Mouse (Mus musculus): Measurements from ENCODE around the gene Fam53b. TPM values are rescaled to one million over a fixed set of nuclear protein-coding genes. Genes with fewer than 3 reads are reported as not detected.

Gene Fam53b
- polyA plus RNA-seq, 1 experiment from 2014 or later = 17.4 TPM

DNA sequence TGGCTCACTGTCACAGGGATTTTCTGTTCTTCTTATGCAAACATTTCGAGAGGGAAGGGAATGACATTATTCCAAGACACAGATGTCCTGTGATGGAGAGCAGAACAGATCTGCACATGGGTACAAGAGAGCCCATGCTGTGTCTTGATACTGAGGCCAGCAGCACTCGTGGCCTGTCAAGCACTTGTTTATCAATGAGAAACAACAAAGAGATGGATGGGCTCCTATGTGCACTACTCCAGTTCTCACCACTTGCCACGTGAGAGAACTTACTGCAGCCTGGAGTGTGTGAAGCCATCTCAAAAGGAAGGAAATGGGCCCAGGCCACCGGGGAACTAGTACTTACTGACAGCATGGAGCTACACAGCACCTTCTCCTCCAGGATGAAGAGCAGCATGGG, 27.2 kb downstream of the Fam53b start:
- Histone ChIP-seq H3K9ac (ENCODE audit: low read length) (no peak overlapping the region), H3K4me3 (replicated peaks; ENCODE audit: low read length) (no peak overlapping the region), H3K4me1 (ENCODE audit: control insufficient read depth, insufficient read depth, low read length) (peaks cover 38% of the 10 kb centered on the region), H3K27me3 (ENCODE audit: control insufficient read depth, insufficient read depth, low read length) (no peaks in the 10 kb centered on the region), H3K36me3 (ENCODE audit: control insufficient read depth, insufficient read depth, low read length) (no peaks in the 10 kb centered on the region), H3K9me3 (replicated peaks; ENCODE audit: control insufficient read depth, low read length) (no peaks in the 10 kb centered on the region), H3K27ac (ENCODE audit: low read length) (peak overlapping the region; percentile 3), H3K4me2 (ENCODE audit: low read depth, low read length) (no peak overlapping the region)
- no peak; the same call in 1 of the 2 replicates for ATAC-seq (ENCODE audit: insufficient read depth, low FRiP score)
- 26% methylated on average over 4 of the region's 4 CpGs for WGBS

DNA sequence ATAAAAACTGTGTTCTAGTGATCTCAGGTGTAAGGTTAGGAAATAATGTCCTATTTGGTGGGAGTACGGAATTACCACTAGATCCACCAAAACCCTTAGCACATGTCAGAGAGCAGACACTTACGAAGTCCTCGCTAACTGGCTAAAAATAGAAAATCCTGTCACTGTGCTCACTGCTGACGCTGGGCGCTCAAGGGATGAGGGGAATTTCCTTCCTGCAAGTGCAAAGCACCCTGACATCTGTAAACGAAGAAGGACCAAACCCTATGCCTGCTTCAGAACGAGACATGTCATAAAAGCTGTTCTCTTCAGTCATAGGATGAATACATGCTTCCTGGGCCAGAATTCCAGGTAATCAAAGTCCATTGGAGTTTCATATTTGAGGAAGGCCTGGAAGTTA, 27.7 kb downstream of the Fam53b start:
- Histone ChIP-seq H3K27ac (ENCODE audit: low read length) (peak overlapping the region; percentile 5; the same call in 1 of the 2 replicates), H3K9ac (ENCODE audit: low read length) (no peak overlapping the region), H3K36me3 (ENCODE audit: control insufficient read depth, insufficient read depth, low read length) (no peaks in the 10 kb centered on the region), H3K4me2 (ENCODE audit: low read depth, low read length) (no peak overlapping the region), H3K4me3 (replicated peaks; ENCODE audit: low read length) (no peak overlapping the region), H3K27me3 (ENCODE audit: control insufficient read depth, insufficient read depth, low read length) (no peaks in the 10 kb centered on the region), H3K4me1 (ENCODE audit: control insufficient read depth, insufficient read depth, low read length) (peaks cover 42% of the 10 kb centered on the region), H3K9me3 (replicated peaks; ENCODE audit: control insufficient read depth, low read length) (no peaks in the 10 kb centered on the region)
- no peak for ATAC-seq (ENCODE audit: insufficient read depth, low FRiP score)
- 50% methylated on average over 7 of the region's 7 CpGs for WGBS

GRCm38 (mm10) chr7:132784101-132784500, 29.6 kb downstream of the Fam53b start:
- peaks cover 35% of the 10 kb centered on the region for H3K4me1 ChIP-seq (ENCODE audit: control insufficient read depth, insufficient read depth, low read length)
- H3K27ac ChIP-seq (ENCODE audit: low read length) = no peak overlapping the region

GRCm38 (mm10) chr7:132781850-132782249, 31.8 kb downstream of the Fam53b start:
- no peak for ATAC-seq (ENCODE audit: insufficient read depth, low FRiP score)
- no peak overlapping the region; the same call in 1 of the 2 replicates for H3K9ac ChIP-seq (ENCODE audit: low read length)
- no peak overlapping the region for H3K4me3 ChIP-seq (replicated peaks; ENCODE audit: low read length)
- no peak overlapping the region for H3K27ac ChIP-seq (ENCODE audit: low read length)
- WGBS = 52% methylated on average over 6 of the region's 6 CpGs
- no peaks in the 10 kb centered on the region for H3K9me3 ChIP-seq (replicated peaks; ENCODE audit: control insufficient read depth, low read length)
- H3K36me3 ChIP-seq (ENCODE audit: control insufficient read depth, insufficient read depth, low read length) = no peaks in the 10 kb centered on the region
- H3K4me1 ChIP-seq (ENCODE audit: control insufficient read depth, insufficient read depth, low read length) = peaks cover 29% of the 10 kb centered on the region
- H3K4me2 ChIP-seq (ENCODE audit: low read depth, low read length) = no peak overlapping the region
- no peaks in the 10 kb centered on the region for H3K27me3 ChIP-seq (ENCODE audit: control insufficient read depth, insufficient read depth, low read length)

More at GRCm38 (mm10) chr7:132784101-132784500, 29.6 kb downstream of the Fam53b start:
- no peak overlapping the region for H3K4me2 ChIP-seq (ENCODE audit: low read depth, low read length)
- no peak overlapping the region for H3K4me3 ChIP-seq (replicated peaks; ENCODE audit: low read length)
- no peaks in the 10 kb centered on the region for H3K27me3 ChIP-seq (ENCODE audit: control insufficient read depth, insufficient read depth, low read length)
- WGBS = 75% methylated on average over 5 of the region's 5 CpGs
- H3K9me3 ChIP-seq (replicated peaks; ENCODE audit: control insufficient read depth, low read length) = no peaks in the 10 kb centered on the region
- H3K9ac ChIP-seq (ENCODE audit: low read length) = no peak overlapping the region
- H3K36me3 ChIP-seq (ENCODE audit: control insufficient read depth, insufficient read depth, low read length) = no peaks in the 10 kb centered on the region
- ATAC-seq (ENCODE audit: insufficient read depth, low FRiP score) = no peak

- 33% methylated on average over 7 of the region's 7 CpGs for WGBS
- Histone ChIP-seq H3K4me3 (replicated peaks; ENCODE audit: low read length) (no peak overlapping the region), H3K27ac (ENCODE audit: low read length) (no peak overlapping the region), H3K9ac (ENCODE audit: low read length) (no peak overlapping the region), H3K4me1 (ENCODE audit: control insufficient read depth, insufficient read depth, low read length) (peaks cover 26% of the 10 kb centered on the region), H3K36me3 (ENCODE audit: control insufficient read depth, insufficient read depth, low read length) (no peaks in the 10 kb centered on the region), H3K27me3 (ENCODE audit: control insufficient read depth, insufficient read depth, low read length) (no peaks in the 10 kb centered on the region), H3K4me2 (ENCODE audit: low read depth, low read length) (no peak overlapping the region), H3K9me3 (replicated peaks; ENCODE audit: control insufficient read depth, low read length) (no peaks in the 10 kb centered on the region)
- ATAC-seq (ENCODE audit: insufficient read depth, low FRiP score) = 0 out of 2 replicates have a peak, but pooled peaks have one; percentile 28
Measured at GRCm38 (mm10) chr7:132781130-132781814, 32.4 kb downstream of the Fam53b start.

DNA sequence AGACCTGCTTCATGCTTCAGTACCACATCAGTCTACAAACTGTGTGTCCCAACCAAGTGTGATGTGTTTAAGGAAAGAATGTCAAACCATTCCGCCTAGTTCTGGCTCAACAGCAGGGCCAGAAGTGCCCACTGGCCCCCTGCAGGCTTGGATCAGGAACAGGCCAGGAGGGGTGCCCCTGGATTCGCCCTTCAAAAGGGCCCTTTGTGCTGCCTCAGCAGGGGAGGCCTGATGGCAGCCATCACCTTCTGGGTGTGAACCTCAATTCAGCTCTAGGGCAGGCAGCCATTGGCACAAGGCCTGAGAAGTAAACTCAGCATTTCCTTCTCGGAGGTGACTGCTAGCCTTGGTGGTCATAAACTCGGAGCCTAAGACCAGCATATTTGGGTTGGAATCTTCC, 33.1 kb downstream of the Fam53b start:
- H3K4me3 ChIP-seq (replicated peaks; ENCODE audit: low read length) = no peak overlapping the region
- H3K27me3 ChIP-seq (ENCODE audit: control insufficient read depth, insufficient read depth, low read length) = no peaks in the 10 kb centered on the region
- 50% methylated on average over 4 of the region's 4 CpGs for WGBS
- no peak overlapping the region for H3K9ac ChIP-seq (ENCODE audit: low read length)
- H3K9me3 ChIP-seq (replicated peaks; ENCODE audit: control insufficient read depth, low read length) = no peaks in the 10 kb centered on the region
- peak overlapping the region; percentile 36; the same call in 1 of the 2 replicates for H3K27ac ChIP-seq (ENCODE audit: low read length)
- H3K4me1 ChIP-seq (ENCODE audit: control insufficient read depth, insufficient read depth, low read length) = peaks cover 19% of the 10 kb centered on the region
- ATAC-seq (ENCODE audit: insufficient read depth, low FRiP score) = no peak
- H3K4me2 ChIP-seq (ENCODE audit: low read depth, low read length) = no peak overlapping the region
- no peaks in the 10 kb centered on the region for H3K36me3 ChIP-seq (ENCODE audit: control insufficient read depth, insufficient read depth, low read length)

- Histone ChIP-seq H3K4me1 (ENCODE audit: control insufficient read depth, insufficient read depth, low read length) (peaks cover 17% of the 10 kb centered on the region), H3K27ac (ENCODE audit: low read length) (no peak overlapping the region), H3K9ac (ENCODE audit: low read length) (no peak overlapping the region), H3K27me3 (ENCODE audit: control insufficient read depth, insufficient read depth, low read length) (no peaks in the 10 kb centered on the region), H3K4me2 (ENCODE audit: low read depth, low read length) (no peak overlapping the region), H3K36me3 (ENCODE audit: control insufficient read depth, insufficient read depth, low read length) (no peaks in the 10 kb centered on the region), H3K4me3 (replicated peaks; ENCODE audit: low read length) (no peak overlapping the region), H3K9me3 (replicated peaks; ENCODE audit: control insufficient read depth, low read length) (no peaks in the 10 kb centered on the region)
- peak; percentile 30; the same call in 1 of the 2 replicates for ATAC-seq (ENCODE audit: insufficient read depth, low FRiP score)
- WGBS = 82% methylated on average over 13 of the region's 13 CpGs
Measured at GRCm38 (mm10) chr7:132778630-132779029, 35.1 kb downstream of the Fam53b start.

DNA sequence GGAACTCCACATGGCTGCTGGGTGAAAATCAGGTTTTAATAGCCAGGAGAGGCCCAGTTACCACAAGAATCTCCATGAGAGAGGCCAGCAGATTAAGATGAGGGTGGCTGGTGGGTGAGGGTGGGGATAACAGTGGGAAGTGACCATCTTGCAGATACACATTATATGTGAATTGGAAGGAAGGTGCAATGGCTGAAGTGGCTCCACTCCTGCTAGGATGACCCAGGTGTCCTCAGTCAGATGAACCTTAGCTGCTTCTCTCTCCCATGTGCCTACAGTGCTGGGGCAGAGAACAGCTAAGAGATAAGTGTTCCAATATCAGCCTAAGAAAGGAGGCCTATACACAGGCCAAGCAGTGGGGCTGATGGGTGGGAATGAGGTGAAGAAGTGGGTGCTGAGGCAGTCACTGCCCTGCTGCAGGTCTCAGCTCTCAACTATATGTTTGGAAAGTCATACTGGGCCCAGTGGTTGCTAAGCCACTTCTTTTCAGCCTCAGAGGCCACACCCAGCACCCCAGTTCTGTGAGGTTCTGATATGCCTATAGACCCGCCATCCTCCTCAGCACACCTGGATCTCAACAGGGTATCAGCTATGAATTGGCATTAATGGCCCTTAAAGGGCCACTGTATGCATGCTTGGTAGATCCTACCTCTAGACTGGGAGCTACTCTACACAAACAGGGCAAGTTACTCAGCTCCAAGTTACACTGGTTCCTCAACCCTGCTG, 35.8 kb downstream of the Fam53b start:
- 88% methylated on average over 1 of the region's 1 CpGs for WGBS
- H3K9ac ChIP-seq (ENCODE audit: low read length) = no peak overlapping the region
- ATAC-seq (ENCODE audit: insufficient read depth, low FRiP score) = peak; percentile 30; the same call in 1 of the 2 replicates
- no peaks in the 10 kb centered on the region for H3K27me3 ChIP-seq (ENCODE audit: control insufficient read depth, insufficient read depth, low read length)
- peaks cover 17% of the 10 kb centered on the region for H3K4me1 ChIP-seq (ENCODE audit: control insufficient read depth, insufficient read depth, low read length)
- no peak overlapping the region for H3K27ac ChIP-seq (ENCODE audit: low read length)
- no peaks in the 10 kb centered on the region for H3K9me3 ChIP-seq (replicated peaks; ENCODE audit: control insufficient read depth, low read length)
- no peak overlapping the region for H3K4me2 ChIP-seq (ENCODE audit: low read depth, low read length)
- H3K36me3 ChIP-seq (ENCODE audit: control insufficient read depth, insufficient read depth, low read length) = no peaks in the 10 kb centered on the region
- H3K4me3 ChIP-seq (replicated peaks; ENCODE audit: low read length) = no peak overlapping the region

DNA sequence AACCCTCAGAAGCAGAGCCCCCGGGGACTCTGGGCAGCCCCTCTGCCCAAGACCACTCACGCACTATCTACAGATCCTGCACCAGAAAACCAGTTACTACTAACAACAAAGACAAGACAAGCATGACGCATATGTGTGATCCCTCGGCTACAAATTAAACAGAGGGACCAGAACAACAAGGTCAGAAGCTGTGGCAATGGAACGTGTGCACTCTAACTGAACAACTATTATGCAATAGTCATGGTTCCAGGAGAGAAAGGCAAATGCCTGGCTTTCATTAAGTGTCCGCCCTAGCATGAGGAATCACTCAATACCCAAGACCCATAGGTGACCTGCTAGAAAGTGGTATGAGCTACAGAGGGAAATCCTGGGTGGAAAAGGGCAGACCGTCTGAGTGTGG, 36.6 kb downstream of the Fam53b start:
- no peak overlapping the region for H3K27ac ChIP-seq (ENCODE audit: low read length)
- peaks cover 17% of the 10 kb centered on the region for H3K4me1 ChIP-seq (ENCODE audit: control insufficient read depth, insufficient read depth, low read length)
- no peaks in the 10 kb centered on the region for H3K36me3 ChIP-seq (ENCODE audit: control insufficient read depth, insufficient read depth, low read length)
- WGBS = 84% methylated on average over 7 of the region's 7 CpGs
- H3K27me3 ChIP-seq (ENCODE audit: control insufficient read depth, insufficient read depth, low read length) = no peaks in the 10 kb centered on the region
- ATAC-seq (ENCODE audit: insufficient read depth, low FRiP score) = no peak
- no peak overlapping the region for H3K9ac ChIP-seq (ENCODE audit: low read length)
- H3K4me3 ChIP-seq (replicated peaks; ENCODE audit: low read length) = no peak overlapping the region
- H3K9me3 ChIP-seq (replicated peaks; ENCODE audit: control insufficient read depth, low read length) = no peaks in the 10 kb centered on the region
- H3K4me2 ChIP-seq (ENCODE audit: low read depth, low read length) = no peak overlapping the region

Data from stomach, embryonic 16.5 days (tissue).